Mouse (Mus musculus): Measurements from ENCODE around the gene Hoxd8. TPM values are rescaled to one million over a fixed set of nuclear protein-coding genes. Genes with fewer than 3 reads are reported as not detected.

The Hoxd8 gene
- total and polyA plus RNA-seq, 2 experiments from 2014 or later: 0.37 TPM; not detected in 1

DNA sequence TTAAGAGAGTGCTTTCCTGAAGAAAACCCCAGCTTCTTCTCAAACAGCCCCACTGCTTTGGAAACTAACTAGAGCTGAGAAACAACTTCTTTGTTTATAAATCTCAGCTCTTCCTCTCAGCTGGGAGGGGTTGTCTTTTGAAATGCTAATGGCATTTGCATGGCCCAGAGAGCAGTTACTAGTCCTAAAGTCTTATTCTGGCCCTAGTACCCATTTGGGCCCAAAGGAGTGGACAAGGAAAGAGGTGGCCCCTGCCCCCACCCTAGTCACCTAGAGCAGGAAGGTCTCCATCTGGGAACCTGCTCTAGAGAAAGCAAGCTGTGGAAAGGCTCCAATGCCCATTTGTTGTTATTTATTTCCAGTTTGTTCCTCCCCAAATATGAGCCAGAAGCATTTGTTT lies 26.6 kb downstream of the Hoxd8 start:
- no peaks in the 10 kb centered on the region for H3K4me1 ChIP-seq (ENCODE audit: insufficient read depth, low read length)
- H3K27me3 ChIP-seq (ENCODE audit: insufficient read depth, low read length): peaks cover 67% of the 10 kb centered on the region
- no peaks in the 10 kb centered on the region for H3K36me3 ChIP-seq (ENCODE audit: insufficient read depth, low read length)
- H3K4me2 ChIP-seq (ENCODE audit: low read depth, low read length): peak overlapping the region; percentile 35
- DNase-seq (ENCODE audit: low spot score): no peak
- H3K9ac ChIP-seq (replicated peaks; ENCODE audit: low read length): no peak overlapping the region
- peak overlapping the region; percentile 8; the same call in 1 of the 2 replicates for H3K4me3 ChIP-seq (ENCODE audit: low read length)
- H3K9me3 ChIP-seq (ENCODE audit: low read length): no peaks in the 10 kb centered on the region
- no peak for ATAC-seq
- no peak for TF ChIP-seq CTCF (IDR thresholded peaks at IDR 0.05; ENCODE audit: low read depth)
- peak overlapping the region; percentile 36; the same call in 1 of the 2 replicates for H3K27ac ChIP-seq

GRCm38 (mm10) chr2:74731799-74732512 lies 27.5 kb downstream of the Hoxd8 start:
- H3K4me3 ChIP-seq (ENCODE audit: low read length): peak overlapping the region; percentile 3; the same call in 1 of the 2 replicates
- TF ChIP-seq CTCF (IDR thresholded peaks at IDR 0.05; ENCODE audit: low read depth): no peak
- no peak overlapping the region for H3K9ac ChIP-seq (replicated peaks; ENCODE audit: low read length)
- peaks cover 63% of the 10 kb centered on the region for H3K27me3 ChIP-seq (ENCODE audit: insufficient read depth, low read length)
- H3K36me3 ChIP-seq (ENCODE audit: insufficient read depth, low read length): no peaks in the 10 kb centered on the region
- 5% methylated on average over 9 of the region's 9 CpGs for WGBS
- no peaks in the 10 kb centered on the region for H3K4me1 ChIP-seq (ENCODE audit: insufficient read depth, low read length)
- no peak overlapping the region for H3K27ac ChIP-seq
- H3K9me3 ChIP-seq (ENCODE audit: low read length): no peaks in the 10 kb centered on the region
- no peak for ATAC-seq
- H3K4me2 ChIP-seq (ENCODE audit: low read depth, low read length): peak overlapping the region; percentile 49
- DNase-seq (ENCODE audit: low spot score): no peak

GRCm38 (mm10) chr2:74732513-74733316 lies 28.3 kb downstream of the Hoxd8 start:
- Histone ChIP-seq H3K36me3 (ENCODE audit: insufficient read depth, low read length) (no peaks in the 10 kb centered on the region), H3K9ac (replicated peaks; ENCODE audit: low read length) (peak overlapping the region; percentile 49), H3K9me3 (ENCODE audit: low read length) (no peaks in the 10 kb centered on the region), H3K4me3 (ENCODE audit: low read length) (peak overlapping the region; percentile 34), H3K4me1 (ENCODE audit: insufficient read depth, low read length) (no peaks in the 10 kb centered on the region), H3K27me3 (ENCODE audit: insufficient read depth, low read length) (peaks cover 61% of the 10 kb centered on the region), H3K4me2 (ENCODE audit: low read depth, low read length) (peak overlapping the region; percentile 49), H3K27ac (peak overlapping the region; percentile 72)
- no peak for DNase-seq (ENCODE audit: low spot score)
- TF ChIP-seq CTCF (IDR thresholded peaks at IDR 0.05; ENCODE audit: low read depth): no peak
- no peak for ATAC-seq
- WGBS: 1% methylated on average over 52 of the region's 52 CpGs

DNA sequence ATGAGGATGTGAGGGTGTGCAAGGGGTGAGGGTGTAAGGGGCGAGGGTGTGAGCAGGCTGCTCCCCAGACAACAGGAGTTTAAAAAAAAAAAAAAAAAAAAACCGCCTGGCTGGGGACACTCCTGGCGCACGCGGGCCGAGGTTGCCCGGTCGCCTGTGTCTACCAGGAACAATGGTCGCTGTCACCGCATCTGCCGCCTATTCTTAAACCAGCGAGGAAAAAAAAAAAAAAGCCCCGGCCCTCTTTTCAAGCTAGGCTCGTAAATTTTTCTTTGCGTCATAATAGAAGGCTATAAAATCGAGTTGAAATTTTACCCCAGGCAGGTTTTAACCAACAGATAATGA lies 28.9 kb downstream of the Hoxd8 start:
- Histone ChIP-seq H3K9me3 (ENCODE audit: low read length) (no peaks in the 10 kb centered on the region), H3K27ac (peak overlapping the region; percentile 84), H3K36me3 (ENCODE audit: insufficient read depth, low read length) (no peaks in the 10 kb centered on the region), H3K4me2 (ENCODE audit: low read depth, low read length) (peak overlapping the region; percentile 49), H3K9ac (replicated peaks; ENCODE audit: low read length) (peak overlapping the region; percentile 49; the same call in 1 of the 2 replicates), H3K4me1 (ENCODE audit: insufficient read depth, low read length) (no peaks in the 10 kb centered on the region), H3K27me3 (ENCODE audit: insufficient read depth, low read length) (peaks cover 59% of the 10 kb centered on the region), H3K4me3 (ENCODE audit: low read length) (peak overlapping the region; percentile 34)
- under 1% methylated on average over 16 of the region's 16 CpGs for WGBS
- no peak for TF ChIP-seq CTCF (IDR thresholded peaks at IDR 0.05; ENCODE audit: low read depth)
- DNase-seq (ENCODE audit: low spot score) (peak; percentile 24), ATAC-seq (no peak)

GRCm38 (mm10) chr2:74733765-74734164 lies 29.4 kb downstream of the Hoxd8 start:
- ATAC-seq (no peak), DNase-seq (ENCODE audit: low spot score) (peak; percentile 19)
- H3K4me2 ChIP-seq (ENCODE audit: low read depth, low read length): peak overlapping the region; percentile 49
- H3K9me3 ChIP-seq (ENCODE audit: low read length): no peaks in the 10 kb centered on the region
- no peaks in the 10 kb centered on the region for H3K4me1 ChIP-seq (ENCODE audit: insufficient read depth, low read length)
- no peak for TF ChIP-seq CTCF (IDR thresholded peaks at IDR 0.05; ENCODE audit: low read depth)
- no peaks in the 10 kb centered on the region for H3K36me3 ChIP-seq (ENCODE audit: insufficient read depth, low read length)
- H3K9ac ChIP-seq (replicated peaks; ENCODE audit: low read length): peak overlapping the region; percentile 49; the same call in 1 of the 2 replicates
- peak overlapping the region; percentile 34 for H3K4me3 ChIP-seq (ENCODE audit: low read length)
- H3K27me3 ChIP-seq (ENCODE audit: insufficient read depth, low read length): peaks cover 59% of the 10 kb centered on the region
- H3K27ac ChIP-seq: peak overlapping the region; percentile 84
- WGBS: 2% methylated on average over 6 of the region's 6 CpGs

DNA sequence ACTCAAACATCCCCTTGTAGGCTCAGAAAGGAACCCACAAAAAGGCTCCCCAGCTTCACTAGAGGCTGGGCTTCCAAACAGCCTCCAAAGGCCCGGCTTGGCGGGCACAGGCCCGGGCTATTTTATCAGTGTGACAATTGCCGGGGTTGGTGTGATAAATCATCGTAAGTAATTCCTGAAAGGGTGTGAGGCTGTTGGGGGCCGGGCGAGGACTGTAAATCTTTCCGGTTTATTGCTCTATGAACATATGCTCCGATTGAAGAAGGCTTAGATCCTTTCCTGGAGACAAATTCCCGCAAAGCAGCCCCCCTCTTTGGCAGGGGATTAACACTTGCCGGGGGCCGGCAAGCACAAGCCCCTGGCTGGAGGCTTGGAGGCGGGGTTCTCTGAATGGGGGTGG lies 30.0 kb downstream of the Hoxd8 start:
- DNase-seq (ENCODE audit: low spot score) (peak; percentile 35), ATAC-seq (no peak)
- Histone ChIP-seq H3K36me3 (ENCODE audit: insufficient read depth, low read length) (no peaks in the 10 kb centered on the region), H3K27ac (peak overlapping the region; percentile 84), H3K4me1 (ENCODE audit: insufficient read depth, low read length) (no peaks in the 10 kb centered on the region), H3K9ac (replicated peaks; ENCODE audit: low read length) (peak overlapping the region; percentile 53; the same call in 1 of the 2 replicates), H3K27me3 (ENCODE audit: insufficient read depth, low read length) (peaks cover 59% of the 10 kb centered on the region), H3K9me3 (ENCODE audit: low read length) (no peaks in the 10 kb centered on the region), H3K4me3 (ENCODE audit: low read length) (peak overlapping the region; percentile 16), H3K4me2 (ENCODE audit: low read depth, low read length) (peak overlapping the region; percentile 49)
- 3% methylated on average over 13 of the region's 13 CpGs for WGBS
- TF ChIP-seq CTCF (IDR thresholded peaks at IDR 0.05; ENCODE audit: low read depth): no peak

All from hindbrain, postnatal 0 days (tissue).